Comparison of ENCODE assay signal across 22 mouse cellular contexts in genomic region chr14:46790723-46791122, GRCm38 (mm10).
"Had no signal": no experiment of that assay in that cellular context is flagged by ENCODE, and none has a peak within 500 bp of the region (broad histone marks: within the 10 kb centered on the region; RNA-seq: fewer than 3 reads in every experiment).

No protein-coding gene starts in this region.

- DNase-seq: gastrocnemius, postnatal 14 days; gastrocnemius, postnatal 36 days; heart, adult 11 months; heart, adult 2 months; heart, postnatal 14 days; heart, postnatal 36 days; kidney, adult 11 months; kidney, postnatal 25 days; layer of hippocampus, adult 9-11 months; layer of hippocampus, postnatal 36 days; left cerebral cortex, postnatal 4 days had no signal

- H3K27me3 ChIP-seq: heart, embryonic 13.5 days; heart, embryonic 15.5 days; hindbrain, embryonic 13.5 days; hindbrain, embryonic 15.5 days; kidney, embryonic 15.5 days; limb, embryonic 13.5 days; limb, embryonic 15.5 days; liver, embryonic 13.5 days had no signal

- H3K4me2 ChIP-seq: heart, embryonic 11.5 days; heart, embryonic 13.5 days; heart, embryonic 15.5 days; hindbrain, embryonic 13.5 days; hindbrain, embryonic 15.5 days; kidney, embryonic 15.5 days; limb, embryonic 13.5 days; limb, embryonic 15.5 days had no signal

- H3K4me3 ChIP-seq: heart, adult 2 months; heart, embryonic 13.5 days; heart, embryonic 15.5 days; hindbrain, embryonic 13.5 days; hindbrain, embryonic 15.5 days; kidney, embryonic 15.5 days; limb, embryonic 13.5 days; limb, embryonic 15.5 days; liver, embryonic 13.5 days had no signal

- H3K36me3 ChIP-seq: heart, embryonic 15.5 days; hindbrain, embryonic 15.5 days; limb, embryonic 13.5 days; limb, embryonic 15.5 days; liver, embryonic 13.5 days had no signal

- H3K27ac ChIP-seq: heart, adult 2 months; heart, embryonic 13.5 days; heart, embryonic 15.5 days; hindbrain, embryonic 13.5 days; hindbrain, embryonic 15.5 days; hindbrain, postnatal 0 days; kidney, embryonic 15.5 days; kidney, postnatal 0 days; limb, embryonic 13.5 days; limb, embryonic 15.5 days; liver, embryonic 13.5 days had no signal
